Mouse (Mus musculus) liver, embryonic 15.5 days (tissue): ENCODE results near the gene Gm3404. TPM values are rescaled to one million over a fixed set of nuclear protein-coding genes. Genes with fewer than 3 reads are reported as not detected.
"Not testable (repeated sequence)": the region's sequence is repeated elsewhere in the genome, so short reads cannot be mapped to it uniquely, and the experiment has no call there.

Source experiments
- ATAC-seq: fragments of 200-750 bp; cut with Nextera tagmentation; 2 replicates; pipeline ENCODE4 v1.8.0; 2017; ENCODE audit warnings: moderate number of reproducible peaks, mild to moderate bottlenecking, moderate library complexity; ENCODE audit not compliant: insufficient read depth
- H3K27ac ChIP-seq: fragments of 300-500 bp; sonication (generic); replicated peaks from 2 replicates; pipeline ENCODE4 v1.5.1; 2015; ENCODE audit warnings: mild to moderate bottlenecking, inconsistent platforms
- H3K27me3 ChIP-seq: fragments of 300-500 bp; sonication (generic); 2 replicates; pipeline ENCODE4 v1.6.1; 2015; ENCODE audit warnings: mild to moderate bottlenecking, inconsistent platforms
- H3K36me3 ChIP-seq: fragments of 300-500 bp; sonication (generic); replicated peaks from 2 replicates; pipeline ENCODE4 v1.6.1; 2015; ENCODE audit warnings: moderate library complexity, mild to moderate bottlenecking, inconsistent platforms
- H3K4me1 ChIP-seq: fragments of 300-500 bp; sonication (generic); replicated peaks from 2 replicates; pipeline ENCODE4 v1.6.1; 2015; ENCODE audit warnings: inconsistent platforms
- H3K4me2 ChIP-seq: fragments of 300-500 bp; sonication (generic); 2 replicates; pipeline ENCODE4 v1.6.1; 2015; ENCODE audit warnings: moderate library complexity, mild to moderate bottlenecking, inconsistent platforms
- H3K4me3 ChIP-seq: fragments of 300-500 bp; sonication (generic); replicated peaks from 2 replicates; pipeline ENCODE4 v1.5.1; 2015; ENCODE audit warnings: mild to moderate bottlenecking, inconsistent platforms
- H3K9ac ChIP-seq: fragments of 300-500 bp; sonication (generic); 2 replicates; pipeline ENCODE4 v1.6.1; 2015; ENCODE audit warnings: moderate library complexity, mild to moderate bottlenecking, inconsistent platforms
- H3K9me3 ChIP-seq: fragments of 300-500 bp; sonication (generic); replicated peaks from 2 replicates; pipeline ENCODE4 v1.6.1; 2016; ENCODE audit warnings: inconsistent platforms
- WGBS: fragments of 180-500 bp; shearing (Covaris S2); methylation state at CpG from one replicate; pipeline ENCODE4 v1.1.7; 2015; ENCODE audit warnings: mixed read lengths; ENCODE audit not compliant: insufficient replicate concordance; 5-methylcytosine and 5-hydroxymethylcytosine counted together
- polyA plus RNA-seq: library from polyadenylated mRNA; unstranded; fragments of >200 nt; fragmentation: Nextera tagmentation; extraction: Ambion mirVana; gene quantifications from 2 replicates; pipeline ENCODE4 v1.2.1, GENCODE M21; 2015

Gene Gm3404
- polyA plus RNA-seq, 1 experiment from 2014 or later, result not detected

- not testable (repeated sequence) for ATAC-seq, H3K4me2 ChIP-seq, H3K9ac ChIP-seq, H3K4me3 ChIP-seq, H3K27ac ChIP-seq, H3K27me3 ChIP-seq, H3K36me3 ChIP-seq, H3K4me1 ChIP-seq, H3K9me3 ChIP-seq
- 52% methylated on average over 6 of the region's 6 CpGs for WGBS
Measured at GRCm38 (mm10) chr5:146571830-146572734, 46.5 kb downstream of the Gm3404 start.

- H3K27me3 ChIP-seq, H3K4me3 ChIP-seq, H3K4me1 ChIP-seq, H3K4me2 ChIP-seq, H3K9me3 ChIP-seq, H3K36me3 ChIP-seq, H3K27ac ChIP-seq, ATAC-seq, H3K9ac ChIP-seq: not testable (repeated sequence)
- WGBS, result 66% methylated on average over 4 of the region's 4 CpGs
Measured at GRCm38 (mm10) chr5:146572735-146573042, 47.1 kb downstream of the Gm3404 start.

- WGBS, result 61% methylated on average over 3 of the region's 3 CpGs
- ATAC-seq, result no peak
- Histone ChIP-seq H3K27me3 (no peaks in the 10 kb centered on the region), H3K4me2 (no peak overlapping the region), H3K9ac (no peak overlapping the region), H3K9me3 (no peaks in the 10 kb centered on the region; the same call in 1 of the 2 replicates), H3K36me3 (no peaks in the 10 kb centered on the region), H3K4me1 (no peaks in the 10 kb centered on the region), H3K27ac (no peak overlapping the region), H3K4me3 (no peak overlapping the region)
Measured at GRCm38 (mm10) chr5:146576668-146577067, 51.1 kb downstream of the Gm3404 start.

Other genes starting within 250 kb of the Gm3404 start
- 0.05 TPM in 2 replicates for gene Wasf3, start 140.8 kb upstream of the Gm3404 start, polyA plus RNA-seq
- gene Gm6408, start 43.8 kb upstream of the Gm3404 start, polyA plus RNA-seq, result not detected in 2 replicates
- not detected in 2 replicates for gene Gm6370, start 34.4 kb upstream of the Gm3404 start, polyA plus RNA-seq
- gene 4930449I24Rik, start 23.4 kb upstream of the Gm3404 start, polyA plus RNA-seq, result not detected in 2 replicates
- not detected in 2 replicates for gene Gm3402, start 11.7 kb upstream of the Gm3404 start, polyA plus RNA-seq
- gene Gm3409, start 11.8 kb downstream of the Gm3404 start, polyA plus RNA-seq, result not detected in 2 replicates
- gene Gm3415, start 30.3 kb downstream of the Gm3404 start, polyA plus RNA-seq, result not detected in 2 replicates
- 0.09 and 0.25 TPM in 2 replicates for gene Gpr12, start 59.4 kb downstream of the Gm3404 start, polyA plus RNA-seq